Mouse (Mus musculus) megakaryocyte, adult 5-6 weeks (primary cell): ENCODE results near the gene Cuedc2. TPM values are rescaled to one million over a fixed set of nuclear protein-coding genes. Genes with fewer than 3 reads are reported as not detected.

ENCODE experiments used
- total RNA-seq, 2 experiments: library from RNA; stranded (forward) in 1 of 2; stranded (reverse) in 1 of 2; fragments of 153-499, 151-499 nt in 1 of 2; fragments of 221-1000, 200-1000 nt in 1 of 2; gene quantifications; 2 replicates each; pipeline versions ENCODE4 v1.2.3 to v1.2.4; 2015 to 2017

Cuedc2 gene
- total RNA-seq, 2 experiments from 2014 or later = 33.1 to 108 TPM

Other genes with a start within 250 kb of the Cuedc2 start
- not detected in 2 replicates for gene Elovl3, start 206.8 kb downstream of the Cuedc2 start, total RNA-seq (2015)
- gene Elovl3, start 206.8 kb downstream of the Cuedc2 start, total RNA-seq (2017) = not detected in 2 replicates
- gene Pitx3, start 190.4 kb downstream of the Cuedc2 start, total RNA-seq (2015) = not detected in 2 replicates
- not detected in 2 replicates for gene Pitx3, start 190.4 kb downstream of the Cuedc2 start, total RNA-seq (2017)
- 28.2 and 36.0 TPM in 2 replicates for gene Gbf1, start 186.2 kb downstream of the Cuedc2 start, total RNA-seq (2015)
- 27.0 and 38.8 TPM in 2 replicates for gene Gbf1, start 186.2 kb downstream of the Cuedc2 start, total RNA-seq (2017)
- 8.1 and 10.0 TPM in 2 replicates for gene Nfkb2, start 34.4 kb downstream of the Cuedc2 start, total RNA-seq (2015)
- 14.6 and 20.3 TPM in 2 replicates for gene Nfkb2, start 34.4 kb downstream of the Cuedc2 start, total RNA-seq (2017)
- 0.11 and 0.36 TPM in 2 replicates for gene Psd, start 11.5 kb downstream of the Cuedc2 start, total RNA-seq (2015)
- gene Psd, start 11.5 kb downstream of the Cuedc2 start, total RNA-seq (2017) = not detected in 2 replicates
- 1.9 and 2.1 TPM in 2 replicates for gene Fbxl15, start 10.5 kb downstream of the Cuedc2 start, total RNA-seq (2015)
- gene Fbxl15, start 10.5 kb downstream of the Cuedc2 start, total RNA-seq (2017) = 1.3 and 1.8 TPM in 2 replicates
- 17.2 and 18.1 TPM in 2 replicates for gene Mfsd13a, start 2.4 kb upstream of the Cuedc2 start, total RNA-seq (2015)
- gene Mfsd13a, start 2.4 kb upstream of the Cuedc2 start, total RNA-seq (2017) = 8.1 and 11.7 TPM in 2 replicates
- gene 2310034G01Rik, start 11.6 kb upstream of the Cuedc2 start, total RNA-seq (2015) = 0.18 TPM in 1 of 2 replicates, not detected in the other
- gene 2310034G01Rik, start 11.6 kb upstream of the Cuedc2 start, total RNA-seq (2017) = 0.48 and 0.53 TPM in 2 replicates
- 52.7 and 59.6 TPM in 2 replicates for gene Actr1a, start 57.0 kb upstream of the Cuedc2 start, total RNA-seq (2015)
- gene Actr1a, start 57.0 kb upstream of the Cuedc2 start, total RNA-seq (2017) = 98.0 and 106 TPM in 2 replicates
- gene Sufu, start 58.2 kb upstream of the Cuedc2 start, total RNA-seq (2015) = 6.4 and 6.9 TPM in 2 replicates
- gene Sufu, start 58.2 kb upstream of the Cuedc2 start, total RNA-seq (2017) = 3.0 and 5.5 TPM in 2 replicates
- 14.1 and 18.2 TPM in 2 replicates for gene Trim8, start 163.0 kb upstream of the Cuedc2 start, total RNA-seq (2015)
- 18.0 and 20.1 TPM in 2 replicates for gene Trim8, start 163.0 kb upstream of the Cuedc2 start, total RNA-seq (2017)
- gene Arl3, start 234.5 kb upstream of the Cuedc2 start, total RNA-seq (2015) = 13.5 and 15.7 TPM in 2 replicates
- gene Arl3, start 234.5 kb upstream of the Cuedc2 start, total RNA-seq (2017) = 13.2 and 21.6 TPM in 2 replicates
- gene Sfxn2, start 234.7 kb upstream of the Cuedc2 start, total RNA-seq (2015) = 5.2 and 6.6 TPM in 2 replicates
- 7.7 and 9.6 TPM in 2 replicates for gene Sfxn2, start 234.7 kb upstream of the Cuedc2 start, total RNA-seq (2017)